Mouse (Mus musculus) midbrain, embryonic 14.5 days (tissue): Measurements from ENCODE around the gene Trit1. TPM values are rescaled to one million over a fixed set of nuclear protein-coding genes. Genes with fewer than 3 reads are reported as not detected.
"Not testable (repeated sequence)": the region's sequence is repeated elsewhere in the genome, so short reads cannot be mapped to it uniquely, and the experiment has no call there.

Experiments used
- ATAC-seq: fragments of 200-750 bp; cut with Nextera tagmentation; 2 replicates; pipeline ENCODE4 v1.8.0; 2017; ENCODE audit warnings: moderate number of reproducible peaks, moderate library complexity; ENCODE audit not compliant: low FRiP score, low TSS enrichment
- DNase-seq: peaks from one replicate; pipeline ENCODE4 v3.0.0-alpha.2; 2015
- H3K27ac ChIP-seq: fragments of 300-500 bp; sonication (generic); replicated peaks from 2 replicates; pipeline ENCODE4 v1.5.1; 2014; ENCODE audit warnings: mild to moderate bottlenecking, low read depth, low read length, moderate library complexity
- H3K27me3 ChIP-seq: fragments of 300-500 bp; sonication (generic); 2 replicates; pipeline ENCODE4 v1.6.1; 2014; ENCODE audit warnings: low read length, control low read depth, mixed read lengths; ENCODE audit not compliant: control insufficient read depth, insufficient read depth
- H3K36me3 ChIP-seq: fragments of 300-500 bp; sonication (generic); 2 replicates; pipeline ENCODE4 v1.6.1; 2014; ENCODE audit warnings: low read length, control low read depth; ENCODE audit not compliant: control insufficient read depth, insufficient read depth
- H3K4me1 ChIP-seq: fragments of 300-500 bp; sonication (generic); 2 replicates; pipeline ENCODE4 v1.6.1; 2014; ENCODE audit warnings: mild to moderate bottlenecking, antibody characterized with exemption, low read length, control low read depth; ENCODE audit not compliant: control insufficient read depth, insufficient read depth
- H3K4me2 ChIP-seq: fragments of 300-500 bp; sonication (generic); 2 replicates; pipeline ENCODE4 v1.6.1; 2014; ENCODE audit warnings: mild to moderate bottlenecking, low read length, moderate library complexity
- H3K4me3 ChIP-seq: fragments of 300-500 bp; sonication (generic); replicated peaks from 2 replicates; pipeline ENCODE4 v1.5.1; 2014; ENCODE audit warnings: low read depth, low read length
- H3K9ac ChIP-seq: fragments of 300-500 bp; sonication (generic); replicated peaks from 2 replicates; pipeline ENCODE4 v1.6.1; 2014; ENCODE audit warnings: mild to moderate bottlenecking, low read length, moderate library complexity
- H3K9me3 ChIP-seq: fragments of 300-500 bp; sonication (generic); 2 replicates; pipeline ENCODE4 v1.6.1; 2016; ENCODE audit warnings: low read length, control low read depth, mixed read lengths; ENCODE audit not compliant: control insufficient read depth
- WGBS: fragments of 180-500 bp; shearing (Covaris S2); extraction: QIAGEN DNeasy Blood & Tissue Kit; methylation state at CpG from one replicate; pipeline ENCODE4 v1.1.7; 2014; 5-methylcytosine and 5-hydroxymethylcytosine counted together
- polyA plus RNA-seq: library from polyadenylated mRNA; unstranded; fragments of >200 nt; fragmentation: Nextera tagmentation; extraction: Ambion mirVana; gene quantifications from 2 replicates; pipeline ENCODE4 v1.2.1, GENCODE M21; 2014

Trit1 gene
- polyA plus RNA-seq, 1 experiment from 2014 or later = 29.1 TPM

DNA sequence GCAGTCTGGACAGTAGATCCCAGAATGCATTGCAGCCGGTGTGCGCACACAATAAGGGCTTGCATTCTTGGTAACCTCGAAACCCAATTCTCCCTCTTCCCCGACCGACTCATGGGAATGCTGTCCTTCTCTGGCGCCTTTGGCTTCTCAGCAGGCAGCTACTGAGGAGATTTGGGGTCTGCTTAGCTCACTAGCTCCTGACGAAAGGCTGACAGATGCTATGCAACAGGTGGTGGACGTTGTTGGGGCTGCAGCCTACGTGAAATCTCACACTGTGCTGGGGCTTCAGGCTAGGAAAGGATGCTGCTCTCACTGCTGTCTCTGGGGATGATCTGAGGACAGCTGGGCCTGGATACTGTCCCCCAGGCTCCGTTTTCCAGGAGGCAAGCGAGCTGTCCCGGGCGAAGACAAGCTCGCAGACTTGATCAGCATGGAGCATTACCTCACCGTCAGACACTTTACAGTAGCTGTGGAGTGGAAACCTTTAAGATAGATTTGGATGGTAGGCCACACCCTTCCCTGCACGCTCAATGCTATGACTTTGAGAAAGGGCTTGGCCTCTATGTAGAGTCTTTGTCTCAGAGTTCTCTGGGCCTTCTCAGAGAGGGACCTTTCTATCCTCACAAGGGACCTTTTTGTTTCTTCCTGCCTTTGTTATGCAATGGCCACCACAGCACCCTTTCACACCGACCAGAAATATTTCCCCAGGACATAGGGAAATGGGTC is 15.6 kb upstream of the Trit1 start:
- no peak for ATAC-seq
- Histone ChIP-seq H3K4me1 (peaks cover 28% of the 10 kb centered on the region), H3K9ac (no peak overlapping the region; the same call in 1 of the 2 replicates), H3K36me3 (peaks cover 40% of the 10 kb centered on the region), H3K9me3 (no peaks in the 10 kb centered on the region), H3K27me3 (no peaks in the 10 kb centered on the region), H3K27ac (peak overlapping the region; percentile 93; the same call in 1 of the 2 replicates), H3K4me3 (peak overlapping the region; percentile 80; the same call in 1 of the 2 replicates), H3K4me2 (peak overlapping the region; percentile 85)
- WGBS = 13% methylated on average over 17 of the region's 17 CpGs
- peak; percentile 61 for DNase-seq

DNA sequence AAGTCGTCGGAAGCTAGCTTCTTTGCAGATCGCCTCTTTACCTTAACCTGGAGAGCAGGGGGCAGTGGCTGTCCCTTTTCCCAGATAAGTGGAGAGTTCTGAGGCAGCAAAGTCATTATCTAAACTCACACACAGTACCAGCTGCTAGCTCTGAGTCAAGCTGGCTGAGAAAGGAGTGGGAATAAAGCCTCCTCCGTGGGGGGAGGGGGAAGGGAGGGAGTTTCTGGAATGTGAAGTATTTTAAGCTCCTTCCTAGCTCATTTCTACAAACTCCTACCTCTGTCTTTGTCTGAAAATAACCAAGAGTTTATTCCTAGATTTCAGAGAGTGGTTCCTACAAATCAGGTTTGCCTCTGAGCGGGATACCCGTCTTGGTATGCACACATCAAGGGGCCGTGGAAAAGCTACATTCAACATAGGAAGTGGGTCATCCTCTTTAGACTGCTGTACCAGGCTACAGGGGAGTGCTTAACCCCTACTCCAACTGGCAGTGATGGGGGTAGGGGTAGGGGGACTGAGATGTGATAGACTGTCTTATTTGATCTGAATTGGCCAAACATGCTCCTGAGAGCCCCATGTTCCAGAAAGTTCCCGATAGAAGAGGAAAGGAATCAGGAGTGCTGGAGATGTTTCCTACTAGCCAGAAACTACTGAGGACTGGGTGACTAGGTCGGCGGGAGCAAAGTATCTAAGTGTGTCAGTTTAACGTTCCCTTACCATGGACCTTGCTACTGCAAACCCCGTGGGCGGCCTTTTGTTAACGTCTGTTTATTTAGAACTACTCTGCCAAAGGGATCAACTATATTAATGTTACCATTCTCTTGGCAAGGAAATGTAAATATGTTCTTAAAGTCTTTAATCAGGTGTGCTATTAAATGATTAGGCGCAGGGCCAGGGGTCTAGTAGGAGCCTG is 11.1 kb upstream of the Trit1 start:
- peak; percentile 31 for DNase-seq
- Histone ChIP-seq H3K27me3 (no peaks in the 10 kb centered on the region), H3K9ac (no peak overlapping the region; the same call in 1 of the 2 replicates), H3K4me2 (no peak overlapping the region), H3K4me1 (peaks cover 17% of the 10 kb centered on the region), H3K27ac (peak overlapping the region; percentile 45; the same call in 1 of the 2 replicates), H3K4me3 (no peak overlapping the region), H3K36me3 (peaks cover 33% of the 10 kb centered on the region), H3K9me3 (no peaks in the 10 kb centered on the region)
- WGBS = 36% methylated on average over 15 of the region's 15 CpGs
- no peak for ATAC-seq

DNA sequence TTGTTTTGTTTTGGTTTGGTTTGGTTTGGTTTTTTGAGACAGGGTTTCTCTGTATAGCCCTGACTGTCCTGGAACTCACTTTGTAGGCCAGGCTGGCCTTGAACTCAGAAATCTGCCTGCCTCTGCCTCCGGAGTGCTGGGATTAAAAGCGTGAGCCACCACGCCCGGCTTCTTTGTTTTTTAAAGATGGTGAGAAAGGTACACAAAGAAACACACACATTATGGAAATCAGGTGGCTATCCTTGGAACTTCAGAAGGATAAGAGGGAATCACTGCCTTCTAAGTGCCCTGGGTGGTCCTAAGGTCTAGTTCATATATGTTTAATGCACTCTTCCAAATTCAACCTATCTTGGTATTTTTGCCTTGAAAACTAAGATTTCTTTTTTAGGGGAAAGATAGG is 3.9 kb upstream of the Trit1 start:
- not testable (repeated sequence) for H3K36me3 ChIP-seq, H3K4me3 ChIP-seq, ATAC-seq, H3K9me3 ChIP-seq, H3K27me3 ChIP-seq, DNase-seq
- Histone ChIP-seq H3K9ac (0 out of 2 replicates have a peak overlapping the region, but pooled peaks have one; percentile 51), H3K4me2 (peak overlapping the region; percentile 53; the same call in 1 of the 2 replicates), H3K4me1 (peaks cover 37% of the 10 kb centered on the region), H3K27ac (peak overlapping the region; percentile 98)
- 83% methylated on average over 4 of the region's 4 CpGs for WGBS

DNA sequence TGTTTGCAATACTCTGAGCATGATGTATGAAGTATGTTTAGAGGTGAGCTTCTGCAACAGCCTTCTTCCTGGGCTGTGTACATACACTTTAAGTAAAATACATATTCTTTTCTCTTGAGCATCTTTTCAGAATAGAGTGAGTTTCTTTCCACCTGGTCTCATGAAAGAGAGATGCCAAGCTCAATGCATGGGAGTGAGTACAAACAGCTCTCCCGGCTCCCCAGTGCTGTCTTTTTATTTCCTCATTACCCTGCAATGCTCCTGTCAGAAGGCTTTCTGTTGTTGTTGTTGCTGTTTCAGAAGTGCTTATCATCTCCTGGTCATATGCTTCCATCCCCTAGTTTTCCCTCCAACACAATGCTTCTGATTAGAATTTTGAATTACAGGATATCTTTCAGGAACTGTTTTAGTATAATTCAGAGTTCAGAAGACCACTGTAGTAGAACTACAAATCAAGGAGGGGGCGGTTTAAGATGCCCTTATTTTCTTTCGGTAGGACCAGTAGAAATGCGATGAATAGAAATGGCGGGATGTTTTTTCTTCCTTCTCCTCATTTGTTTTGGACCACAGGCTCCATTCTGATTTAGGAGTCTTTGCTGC is 3.0 kb upstream of the Trit1 start:
- Histone ChIP-seq H3K27me3 (no peaks in the 10 kb centered on the region), H3K4me1 (peaks cover 47% of the 10 kb centered on the region), H3K9ac (peak overlapping the region; percentile 51), H3K27ac (peak overlapping the region; percentile 98), H3K9me3 (no peaks in the 10 kb centered on the region), H3K4me2 (peak overlapping the region; percentile 53), H3K4me3 (peak overlapping the region; percentile 20), H3K36me3 (no peaks in the 10 kb centered on the region)
- 5% methylated on average over 5 of the region's 5 CpGs for WGBS
- peak; percentile 64 for DNase-seq
- ATAC-seq = no peak

DNA sequence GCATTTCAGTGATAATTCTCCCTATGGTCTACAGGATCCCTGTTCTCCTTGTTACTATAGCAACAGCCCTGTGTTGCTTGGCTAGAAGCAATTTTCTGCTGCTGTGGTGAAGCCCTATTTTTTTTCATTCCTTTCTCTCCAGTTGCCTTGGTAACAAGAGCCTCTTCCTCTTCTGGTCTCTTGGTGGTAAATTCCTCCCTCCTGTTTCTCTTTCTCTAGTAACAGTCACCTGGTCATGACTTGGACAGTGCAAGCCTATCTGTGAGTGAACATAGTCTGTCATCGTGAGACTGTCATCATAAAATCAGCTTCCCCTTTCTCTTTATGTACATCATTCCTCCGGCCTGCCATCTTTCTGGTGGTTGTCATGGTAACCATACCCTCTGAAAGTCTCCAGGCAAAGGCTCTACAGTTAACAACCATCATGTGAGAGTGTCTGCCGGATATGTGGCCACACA is 2.4 kb upstream of the Trit1 start:
- peak overlapping the region; percentile 98 for H3K27ac ChIP-seq

DNA sequence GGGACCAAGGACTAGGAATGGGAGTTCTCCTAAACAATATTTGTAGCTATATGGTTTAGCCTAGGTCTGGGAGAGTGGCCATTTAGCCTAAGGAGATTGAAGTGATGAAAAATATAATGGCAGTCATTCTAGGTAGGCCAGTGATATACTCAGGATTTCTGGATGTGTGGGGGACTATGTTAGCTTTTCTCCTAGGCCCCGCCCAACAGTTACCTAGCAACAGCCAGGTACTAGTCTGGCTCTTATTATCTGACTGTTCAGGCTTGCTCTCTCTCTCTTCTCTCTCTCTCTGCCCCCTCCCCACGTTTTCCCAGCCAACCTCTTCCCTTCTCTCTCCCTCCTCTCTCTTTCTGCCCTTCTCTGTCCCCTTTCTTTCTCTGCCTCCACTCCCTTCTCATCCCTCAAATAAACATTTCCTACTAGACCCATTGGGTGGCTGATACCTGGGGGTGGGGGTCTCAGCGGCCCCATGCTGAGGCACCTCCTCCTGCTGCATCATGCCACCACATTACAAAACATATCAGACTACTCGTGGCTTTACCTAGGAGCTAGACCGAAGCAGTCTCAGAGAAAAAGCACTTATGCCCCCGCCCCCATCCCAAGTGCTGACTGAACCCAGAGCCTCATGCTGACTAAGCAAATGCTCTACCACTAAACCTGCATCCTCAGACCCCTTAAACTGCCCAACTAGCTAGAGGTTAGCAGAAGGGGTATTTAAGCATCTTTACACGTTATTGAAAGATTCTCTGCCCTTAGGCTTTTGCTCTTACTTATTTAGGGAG is 1.7 kb upstream of the Trit1 start:
- 12% methylated on average over 7 of the region's 7 CpGs for WGBS
- peak overlapping the region; percentile 48; the same call in 1 of the 2 replicates for H3K9ac ChIP-seq
- no peaks in the 10 kb centered on the region for H3K27me3 ChIP-seq
- H3K9me3 ChIP-seq = no peaks in the 10 kb centered on the region
- DNase-seq = peak; percentile 82
- H3K4me2 ChIP-seq = peak overlapping the region; percentile 53
- peaks cover 53% of the 10 kb centered on the region for H3K4me1 ChIP-seq
- 0 out of 2 replicates have a peak, but pooled peaks cover 2% of the 10 kb centered on the region for H3K36me3 ChIP-seq
- ATAC-seq = no peak; the same call in none of the 2 replicates
- no peak overlapping the region for H3K4me3 ChIP-seq
- peak overlapping the region; percentile 98 for H3K27ac ChIP-seq

More for the DNA sequence above, 2.4 kb upstream of the Trit1 start:
- Histone ChIP-seq H3K4me1 (peaks cover 50% of the 10 kb centered on the region), H3K36me3 (no peaks in the 10 kb centered on the region), H3K27me3 (no peaks in the 10 kb centered on the region), H3K4me2 (peak overlapping the region; percentile 53), H3K9ac (peak overlapping the region; percentile 51; the same call in 1 of the 2 replicates), H3K9me3 (no peaks in the 10 kb centered on the region), H3K4me3 (peak overlapping the region; percentile 20; the same call in 1 of the 2 replicates)
- 4% methylated on average over 3 of the region's 3 CpGs for WGBS
- DNase-seq = peak; percentile 94
- ATAC-seq = peak; percentile 84

DNA sequence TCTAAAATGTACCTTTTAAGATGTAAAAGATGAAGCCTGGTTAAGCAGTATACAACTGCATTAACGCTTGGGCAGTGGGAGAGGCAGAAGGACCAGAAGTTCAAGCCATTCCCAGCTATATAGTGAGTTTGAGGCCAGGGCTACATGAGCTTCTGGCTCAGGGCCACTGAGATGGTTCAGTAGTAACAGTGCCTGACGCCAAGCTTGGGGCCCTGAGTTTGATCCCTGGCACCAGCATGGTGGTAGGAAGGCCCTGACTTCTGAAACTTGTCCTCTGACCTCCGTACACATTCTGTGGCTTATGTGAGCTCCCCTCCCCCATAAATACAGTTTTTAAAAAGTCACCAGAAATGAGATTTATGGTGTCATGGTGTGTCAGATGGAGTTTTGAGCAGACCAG is 5.2 kb downstream of the Trit1 start:
- DNase-seq (no peak), ATAC-seq (no peak)
- Histone ChIP-seq H3K27me3 (no peaks in the 10 kb centered on the region), H3K4me1 (peaks cover 21% of the 10 kb centered on the region), H3K9ac (no peak overlapping the region), H3K36me3 (peaks cover 13% of the 10 kb centered on the region), H3K4me3 (no peak overlapping the region), H3K27ac (no peak overlapping the region), H3K4me2 (no peak overlapping the region), H3K9me3 (no peaks in the 10 kb centered on the region)
- 95% methylated on average over 3 of the region's 3 CpGs for WGBS
